Mouse (Mus musculus): ENCODE results near the gene Zfp446. TPM values are rescaled to one million over a fixed set of nuclear protein-coding genes. Genes with fewer than 3 reads are reported as not detected.
"Not testable (repeated sequence)": the region's sequence is repeated elsewhere in the genome, so short reads cannot be mapped to it uniquely, and the experiment has no call there.

Gene Zfp446
- total RNA-seq (2015) (3.1 and 4.4 TPM in 2 replicates), total RNA-seq (2017) (2.6 and 3.3 TPM in 2 replicates)

GRCm38 (mm10) chr7:12977682-12978389, at the start of gene Zfp446:
Gene Zfp446 (plus strand): TSS chr7:12977848.
- peak; percentile 92 for ATAC-seq (replicated peaks; ENCODE audit: poor library complexity)

- ATAC-seq (replicated peaks; ENCODE audit: poor library complexity): no peak
These were observed 44.0 kb upstream of the Zfp446 start for GRCm38 (mm10) chr7:12933615-12934140.

- ATAC-seq (replicated peaks; ENCODE audit: poor library complexity): peak; percentile 49; the same call in 1 of the 2 replicates
These were observed 42.8 kb upstream of the Zfp446 start for GRCm38 (mm10) chr7:12934808-12935207.

- not testable (repeated sequence) for ATAC-seq (replicated peaks; ENCODE audit: poor library complexity)
These were observed 40.3 kb upstream of the Zfp446 start for GRCm38 (mm10) chr7:12937254-12937803.

- no peak for ATAC-seq (replicated peaks; ENCODE audit: poor library complexity)
These were observed 37.0 kb upstream of the Zfp446 start for GRCm38 (mm10) chr7:12940599-12940998.

GRCm38 (mm10) chr7:12943488-12943887, 34.2 kb upstream of the Zfp446 start:
- ATAC-seq (replicated peaks; ENCODE audit: poor library complexity): peak; percentile 100

- ATAC-seq (replicated peaks; ENCODE audit: poor library complexity): peak; percentile 92
These were observed 28.4 kb upstream of the Zfp446 start for GRCm38 (mm10) chr7:12949032-12949871.

- ATAC-seq (replicated peaks; ENCODE audit: poor library complexity): no peak
These were observed 27.8 kb upstream of the Zfp446 start for GRCm38 (mm10) chr7:12949872-12950229.

- peak; percentile 90 for ATAC-seq (replicated peaks; ENCODE audit: poor library complexity)
These were observed 22.8 kb upstream of the Zfp446 start for GRCm38 (mm10) chr7:12954896-12955295.

GRCm38 (mm10) chr7:12957511-12957910, 20.1 kb upstream of the Zfp446 start:
- no peak for ATAC-seq (replicated peaks; ENCODE audit: poor library complexity)

GRCm38 (mm10) chr7:12958948-12959347, 18.7 kb upstream of the Zfp446 start:
- no peak for ATAC-seq (replicated peaks; ENCODE audit: poor library complexity)

GRCm38 (mm10) chr7:12959718-12960117, 17.9 kb upstream of the Zfp446 start:
- ATAC-seq (replicated peaks; ENCODE audit: poor library complexity): no peak

GRCm38 (mm10) chr7:12961511-12962141, 16.0 kb upstream of the Zfp446 start:
- ATAC-seq (replicated peaks; ENCODE audit: poor library complexity): peak; percentile 66

GRCm38 (mm10) chr7:12965678-12966091, 12.0 kb upstream of the Zfp446 start, which contains the start of gene Zfp324:
Gene Zfp324 (plus strand): TSS chr7:12965838.
- peak; percentile 83 for ATAC-seq (replicated peaks; ENCODE audit: poor library complexity)

- peak; percentile 40 for ATAC-seq (replicated peaks; ENCODE audit: poor library complexity)
These were observed 11.4 kb upstream of the Zfp446 start for GRCm38 (mm10) chr7:12966104-12966845.

- ATAC-seq (replicated peaks; ENCODE audit: poor library complexity): no peak
These were observed 6.7 kb upstream of the Zfp446 start for GRCm38 (mm10) chr7:12970906-12971305.

- no peak for ATAC-seq (replicated peaks; ENCODE audit: poor library complexity)
These were observed 1.5 kb downstream of the Zfp446 start for GRCm38 (mm10) chr7:12978931-12979722.

- no peak for ATAC-seq (replicated peaks; ENCODE audit: poor library complexity)
These were observed 2.1 kb downstream of the Zfp446 start for GRCm38 (mm10) chr7:12979776-12980175.

GRCm38 (mm10) chr7:12980291-12980690, 2.6 kb downstream of the Zfp446 start:
- no peak for ATAC-seq (replicated peaks; ENCODE audit: poor library complexity)
